In the genomic region with DNA sequence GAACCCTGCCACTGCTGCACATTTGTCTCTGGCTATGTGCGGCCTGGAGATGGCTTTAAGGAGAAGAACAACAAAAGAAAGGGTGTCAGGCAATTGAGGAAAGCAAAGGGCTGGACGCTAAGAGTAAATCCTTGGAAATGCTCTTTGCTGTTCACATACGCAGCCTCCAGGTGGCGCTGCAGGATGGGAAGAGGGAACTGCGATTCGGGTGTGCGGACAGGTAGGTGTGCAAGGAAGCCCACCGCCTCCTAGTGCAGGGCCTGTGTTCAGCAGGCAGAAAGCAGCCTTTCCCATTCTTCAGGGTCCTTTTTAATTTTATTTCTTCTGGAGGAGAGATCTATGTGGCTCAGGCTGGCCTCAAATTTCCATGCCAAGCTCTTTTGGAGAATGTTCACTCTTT, we compare ENCODE assay signal across 8 mouse cellular contexts. TPM values are rescaled to one million over a fixed set of nuclear protein-coding genes. Genes with fewer than 3 reads are reported as not detected.
A peak's percentile ranks its signal among the peaks of the same experiment; 100 is the strongest.
DNase-seq lines count a peak whose midpoint lies in the region; ATAC-seq and TF ChIP-seq lines count a peak whose summit lies in the region.

No protein-coding gene starts in this region.

- H3K79me2 ChIP-seq in heart, adult 2 months (replicated peaks; ENCODE audit: control insufficient read depth, insufficient read depth, low read length), result no peaks in the 10 kb centered on the region

- H3K36me3 ChIP-seq in heart, adult 2 months (ENCODE audit: control insufficient read depth, insufficient read depth, low read length), result no peaks in the 10 kb centered on the region
- no peaks in the 10 kb centered on the region for H3K36me3 ChIP-seq in midbrain, postnatal 0 days (ENCODE audit: insufficient read depth, low read length)
- H3K36me3 ChIP-seq in thymus, adult 2 months (ENCODE audit: control insufficient read depth, insufficient read depth, low read length), result no peaks in the 10 kb centered on the region

- no peaks in the 10 kb centered on the region for H3K4me1 ChIP-seq in heart, adult 2 months (ENCODE audit: control insufficient read depth, insufficient read depth, low read length)
- H3K4me1 ChIP-seq in midbrain, postnatal 0 days (ENCODE audit: insufficient read depth, low read length), result no peaks in the 10 kb centered on the region
- no peaks in the 10 kb centered on the region for H3K4me1 ChIP-seq in thymus, adult 2 months (replicated peaks; ENCODE audit: control insufficient read depth, insufficient read depth, low read length)

- peak; percentile 11 to 47 for DNase-seq in heart, adult 2 months
- no peak for DNase-seq in heart, postnatal 25 days (ENCODE audit: low spot score)
- DNase-seq in Patski (ENCODE audit: low read depth, low spot score), result peak; percentile 10
- DNase-seq in cerebellum, adult 9-11 months, result peak; percentile 10
- DNase-seq in heart, postnatal 36 days, result peak; percentile 21 to 53
- peak; percentile 31 to 75 for DNase-seq in left cerebral cortex, postnatal 10 days (ENCODE audit: extremely low spot score in 1 of 2, low spot score in 2 of 2)
- peak; percentile 81 for DNase-seq in midbrain, postnatal 0 days (ENCODE audit: low spot score)
- DNase-seq in thymus, adult 2 months, result peak; percentile 55

- 2% methylated on average over 8 of the region's 8 CpGs for WGBS in heart, adult 2 months
- 2% methylated on average over 8 of the region's 8 CpGs for WGBS in midbrain, postnatal 0 days
- WGBS in thymus, adult 2 months, result 5% methylated on average over 8 of the region's 8 CpGs

- H3K9ac ChIP-seq in heart, adult 2 months (ENCODE audit: low read depth, low read length), result no peak overlapping the region
- no peak overlapping the region; the same call in 1 of the 2 replicates for H3K9ac ChIP-seq in midbrain, postnatal 0 days (replicated peaks; ENCODE audit: low read length, poor library complexity, severe bottlenecking)

- no peaks in the 10 kb centered on the region for H3K9me3 ChIP-seq in midbrain, postnatal 0 days (ENCODE audit: low read length)

- no peak overlapping the region for H3K4me3 ChIP-seq in heart, adult 2 months
- H3K4me3 ChIP-seq in midbrain, postnatal 0 days (ENCODE audit: low read depth, low read length), result no peak overlapping the region
- H3K4me3 ChIP-seq in thymus, adult 2 months (ENCODE audit: control insufficient read depth, insufficient read depth, low read length), result no peak overlapping the region

- TF ChIP-seq EP300 in heart, adult 2 months (IDR thresholded peaks at IDR 0.05; ENCODE audit: insufficient read depth, low read depth, low read length), result 0 out of 2 replicates have a peak, but pooled peaks have one; percentile 17

- no peak overlapping the region for H3K4me2 ChIP-seq in midbrain, postnatal 0 days (ENCODE audit: low read depth, low read length, poor library complexity, severe bottlenecking)

- POLR2A ChIA-PET in Patski (lab: Charles Lee), result no interaction called here

- intact Hi-C loops in heart, adult 2 months (cut with DNase I), result loop anchor here (1.0 kb wide), 2 partner anchors 29 to 136 kb away; no protein-coding TSS in a partner anchor
- intact Hi-C loops in heart, postnatal 25 days (cut with DNase I), result loop anchor here (5.0 kb wide), 1 partner anchor 138 kb away; no protein-coding TSS in a partner anchor
- intact Hi-C loops in heart, postnatal 36 days (cut with DNase I), result loop anchor here (2.0 to 10.0 kb wide), 2 partner anchors 135 to 361 kb away; no protein-coding TSS in a partner anchor
- intact Hi-C loops in left cerebral cortex, postnatal 10 days (cut with DNase I), result loop anchor here (2.0 kb wide), 1 partner anchor 137 kb away; no protein-coding TSS in a partner anchor

- H3K27me3 ChIP-seq in heart, adult 2 months (ENCODE audit: control insufficient read depth, insufficient read depth, low read length), result no peaks in the 10 kb centered on the region; the same call in none of the 2 replicates
- H3K27me3 ChIP-seq in Patski, result peaks cover 42% of the 10 kb centered on the region
- H3K27me3 ChIP-seq in midbrain, postnatal 0 days (ENCODE audit: insufficient read depth, low read length), result 0 out of 2 replicates have a peak, but pooled peaks cover 6% of the 10 kb centered on the region
- H3K27me3 ChIP-seq in thymus, adult 2 months (ENCODE audit: control insufficient read depth, insufficient read depth, low read length), result no peaks in the 10 kb centered on the region

- peak; percentile 78 for TF ChIP-seq CTCF in heart, adult 2 months (IDR thresholded peaks at IDR 0.05)
- TF ChIP-seq CTCF in Patski (IDR thresholded peaks at IDR 0.05), result peak; percentile 92
- peak; percentile 99 for TF ChIP-seq CTCF in midbrain, postnatal 0 days (IDR thresholded peaks at IDR 0.05)
- peak; percentile 72; the same call in 1 of the 2 replicates for TF ChIP-seq CTCF in thymus, adult 2 months (IDR thresholded peaks at IDR 0.05; ENCODE audit: borderline replicate concordance, control insufficient read depth, extremely low read depth, insufficient read depth, low read length, poor library complexity)

- no peak for TF ChIP-seq POLR2A in heart, adult 2 months (IDR thresholded peaks at IDR 0.05; ENCODE audit: insufficient read depth, low read depth, low read length)
- TF ChIP-seq POLR2A in thymus, adult 2 months (IDR thresholded peaks at IDR 0.05; ENCODE audit: control insufficient read depth, extremely low read depth, insufficient read depth, low read length, poor library complexity), result no peak

- in situ Hi-C loops in Patski (cut with MboI; ENCODE audit: low pct_unique_long_range_greater_than_20kb), result no loop called here

- CTCF ChIA-PET in Patski (lab: Charles Lee), result no interaction called here

- H3K27ac ChIP-seq in heart, adult 2 months, result no peak overlapping the region
- H3K27ac ChIP-seq in midbrain, postnatal 0 days (ENCODE audit: low read depth, low read length), result no peak overlapping the region
- H3K27ac ChIP-seq in thymus, adult 2 months (ENCODE audit: control insufficient read depth, insufficient read depth, low read length), result no peak overlapping the region

- ATAC-seq in Patski, result no peak
- peak; percentile 52; the same call in 1 of the 2 replicates for ATAC-seq in midbrain, postnatal 0 days (ENCODE audit: low FRiP score)

RNA-seq across cellular contexts. Expression of gene Tpsab1, which starts 11.4 kb away (rescaled TPM):
- under 1 TPM; 0.70 to 0.82 TPM for total RNA-seq in heart, adult 2 months (2021)
- polyA plus RNA-seq in heart, adult 2 months (2012; rRNA removed), result 0.12 and 0.31 TPM in 2 replicates
- total RNA-seq in heart, postnatal 25 days (2021), result under 1 TPM; 0.47 to 0.84 TPM
- polyA plus RNA-seq in Patski (2021), result not detected
- total RNA-seq in heart, postnatal 36 days (2021), result under 1 TPM; 0.70 to 0.86 TPM
- not detected for total RNA-seq in left cerebral cortex, postnatal 10 days (2021)
- total RNA-seq in midbrain, postnatal 0 days (2014; rRNA removed), result not detected in 2 replicates
- not detected in 2 replicates for polyA plus RNA-seq in midbrain, postnatal 0 days (2015; fragmentation: Nextera tagmentation; extraction: Ambion mirVana)
- polyA plus RNA-seq in thymus, adult 2 months (2012; rRNA removed), result 0.44 and 0.61 TPM in 2 replicates

RNA-seq across cellular contexts. Expression of gene Prss29, which starts 15.5 kb away (rescaled TPM):
- not detected for total RNA-seq in heart, adult 2 months (2021)
- polyA plus RNA-seq in heart, adult 2 months (2012; rRNA removed), result not detected in 2 replicates
- total RNA-seq in heart, postnatal 25 days (2021), result not detected
- polyA plus RNA-seq in Patski (2021), result not detected
- not detected for total RNA-seq in heart, postnatal 36 days (2021)
- total RNA-seq in left cerebral cortex, postnatal 10 days (2021), result not detected
- not detected in 2 replicates for total RNA-seq in midbrain, postnatal 0 days (2014; rRNA removed)
- polyA plus RNA-seq in midbrain, postnatal 0 days (2015; fragmentation: Nextera tagmentation; extraction: Ambion mirVana), result not detected in 2 replicates
- 2.3 and 2.7 TPM in 2 replicates for polyA plus RNA-seq in thymus, adult 2 months (2012; rRNA removed)

RNA-seq across cellular contexts. Expression of gene Prss28, which starts 25.5 kb away (rescaled TPM):
- total RNA-seq in heart, adult 2 months (2021), result not detected
- polyA plus RNA-seq in heart, adult 2 months (2012; rRNA removed), result not detected in 2 replicates
- total RNA-seq in heart, postnatal 25 days (2021), result not detected
- not detected for polyA plus RNA-seq in Patski (2021)
- not detected for total RNA-seq in heart, postnatal 36 days (2021)
- total RNA-seq in left cerebral cortex, postnatal 10 days (2021), result not detected
- total RNA-seq in midbrain, postnatal 0 days (2014; rRNA removed), result not detected in 2 replicates
- polyA plus RNA-seq in midbrain, postnatal 0 days (2015; fragmentation: Nextera tagmentation; extraction: Ambion mirVana), result not detected in 2 replicates
- 0.13 and 0.18 TPM in 2 replicates for polyA plus RNA-seq in thymus, adult 2 months (2012; rRNA removed)

RNA-seq across cellular contexts. Expression of gene Tpsb2, which starts 32.2 kb away (rescaled TPM):
- total RNA-seq in heart, adult 2 months (2021), result 1 to 10 TPM; 1.4 to 2.5 TPM
- 6.3 and 8.2 TPM in 2 replicates for polyA plus RNA-seq in heart, adult 2 months (2012; rRNA removed)
- total RNA-seq in heart, postnatal 25 days (2021), result 1 to 10 TPM; 1.6 to 2.2 TPM
- polyA plus RNA-seq in Patski (2021), result not detected
- total RNA-seq in heart, postnatal 36 days (2021), result 1 to 10 TPM; 1.8 to 2.2 TPM
- total RNA-seq in left cerebral cortex, postnatal 10 days (2021), result under 1 TPM; 0.54 to 0.77 TPM
- total RNA-seq in midbrain, postnatal 0 days (2014; rRNA removed), result 0.28 and 1.8 TPM in 2 replicates
- 0.60 and 1.0 TPM in 2 replicates for polyA plus RNA-seq in midbrain, postnatal 0 days (2015; fragmentation: Nextera tagmentation; extraction: Ambion mirVana)
- polyA plus RNA-seq in thymus, adult 2 months (2012; rRNA removed), result 4.7 and 7.6 TPM in 2 replicates

RNA-seq across cellular contexts. Expression of gene Tpsg1, which starts 35.1 kb away (rescaled TPM):
- total RNA-seq in heart, adult 2 months (2021), result not detected
- 0.47 and 0.61 TPM in 2 replicates for polyA plus RNA-seq in heart, adult 2 months (2012; rRNA removed)
- not detected for total RNA-seq in heart, postnatal 25 days (2021)
- not detected for polyA plus RNA-seq in Patski (2021)
- total RNA-seq in heart, postnatal 36 days (2021), result under 1 TPM in 1 of 2 experiments, not detected in 1; 0.30 TPM
- total RNA-seq in left cerebral cortex, postnatal 10 days (2021), result not detected
- not detected in 2 replicates for total RNA-seq in midbrain, postnatal 0 days (2014; rRNA removed)
- polyA plus RNA-seq in midbrain, postnatal 0 days (2015; fragmentation: Nextera tagmentation; extraction: Ambion mirVana), result 1.0 and 1.2 TPM in 2 replicates
- polyA plus RNA-seq in thymus, adult 2 months (2012; rRNA removed), result 0.80 and 1.8 TPM in 2 replicates
